Mouse (Mus musculus): ENCODE measurements around the gene Stac3. TPM values are rescaled to one million over a fixed set of nuclear protein-coding genes. Genes with fewer than 3 reads are reported as not detected.

The Stac3 gene
- total RNA-seq, 4 experiments from 2014 or later = 0.66 to 1.5 (median 0.76) TPM; not detected in 1

Other genes starting within 250 kb of the Stac3 start
- 1 to 10 TPM in 2 of 4 experiments, under 1 TPM in 2; 0.54 to 1.6 (median 1.2) TPM for gene Kif5a, start 238.3 kb upstream of the Stac3 start, total RNA-seq (2022)
- 100 to 1,000 TPM; 143 to 151 (median 146) TPM for gene Dctn2, start 235.3 kb upstream of the Stac3 start, total RNA-seq (2022)
- gene Mbd6, start 212.7 kb upstream of the Stac3 start, total RNA-seq (2022) = 10 to 100 TPM; 17.6 to 25.5 (median 19.5) TPM
- gene Mars, start 189.9 kb upstream of the Stac3 start, total RNA-seq (2022) = 10 to 100 TPM; 42.1 to 48.8 (median 45.4) TPM
- 1 to 10 TPM; 1.5 to 3.2 (median 3.0) TPM for gene Arhgap9, start 179.7 kb upstream of the Stac3 start, total RNA-seq (2022)
- gene Gli1, start 159.7 kb upstream of the Stac3 start, total RNA-seq (2022) = 1 to 10 TPM; 1.1 to 1.7 (median 1.3) TPM
- gene Inhbe, start 147.3 kb upstream of the Stac3 start, total RNA-seq (2022) = not detected
- gene Inhbc, start 131.3 kb upstream of the Stac3 start, total RNA-seq (2022) = not detected
- 100 to 1,000 TPM; 150 to 177 (median 168) TPM for gene R3hdm2, start 121.4 kb upstream of the Stac3 start, total RNA-seq (2022)
- gene Ndufa4l2, start 13.3 kb downstream of the Stac3 start, total RNA-seq (2022) = 10 to 100 TPM; 17.2 to 26.5 (median 21.6) TPM
- gene Shmt2, start 20.8 kb downstream of the Stac3 start, total RNA-seq (2022) = 10 to 100 TPM; 41.6 to 48.4 (median 44.5) TPM
- gene Nxph4, start 32.9 kb downstream of the Stac3 start, total RNA-seq (2022) = under 1 TPM; 0.22 to 0.66 (median 0.50) TPM
- gene Lrp1, start 119.5 kb downstream of the Stac3 start, total RNA-seq (2022) = 10 to 100 TPM; 64.0 to 88.9 (median 74.0) TPM
- 10 to 100 TPM; 38.4 to 43.7 (median 43.2) TPM for gene Stat6, start 141.3 kb downstream of the Stac3 start, total RNA-seq (2022)
- 1 to 10 TPM; 3.0 to 5.1 (median 3.6) TPM for gene Nemp1, start 165.2 kb downstream of the Stac3 start, total RNA-seq (2022)
- 10 to 100 TPM in 1 of 4 experiments, 1 to 10 TPM in 3; 5.0 to 10.3 (median 6.6) TPM for gene Nab2, start 166.9 kb downstream of the Stac3 start, total RNA-seq (2022)
- under 1 TPM in 1 of 4 experiments, not detected in 3; 0.08 TPM for gene Myo1a, start 203.5 kb downstream of the Stac3 start, total RNA-seq (2022)
- not detected for gene Tac2, start 222.8 kb downstream of the Stac3 start, total RNA-seq (2022)
- 1 to 10 TPM; 6.4 to 7.9 (median 7.5) TPM for gene Zbtb39, start 237.9 kb downstream of the Stac3 start, total RNA-seq (2022)

Measured in heart, adult 8-10 months (tissue).